Mouse (Mus musculus): Measurements from ENCODE around the gene Cracr2a.

The Cracr2a gene

DNA sequence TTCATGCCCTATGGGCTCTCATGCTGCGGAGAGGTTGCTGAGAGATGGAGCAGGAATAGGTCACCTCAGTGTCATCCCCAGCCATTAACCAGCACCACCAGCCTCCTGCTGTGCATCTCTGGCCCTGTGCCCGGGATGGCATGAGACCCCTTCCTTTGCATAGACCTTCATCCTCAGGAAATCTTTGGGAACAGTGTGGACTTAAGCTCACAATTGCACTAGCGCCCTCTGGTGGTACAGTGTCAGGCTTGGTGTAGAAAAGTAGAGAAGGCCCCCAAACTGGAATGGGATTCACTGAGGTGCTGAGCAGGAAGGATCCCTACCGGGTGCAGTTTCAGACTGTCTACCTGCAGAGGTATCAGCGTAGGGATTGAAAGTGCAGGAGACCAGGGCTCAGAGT is 64.0 kb downstream of the Cracr2a start:
- DNase-seq (ENCODE audit: low spot score in 2 of 2), result peak; percentile 19 to 69

GRCm38 (mm10) chr6:127627453-127627852 is 66.3 kb downstream of the Cracr2a start:
- no peak for DNase-seq (ENCODE audit: low spot score in 2 of 2)

GRCm38 (mm10) chr6:127629249-127629648 is 68.1 kb downstream of the Cracr2a start:
- DNase-seq (ENCODE audit: low spot score in 2 of 2), result no peak

GRCm38 (mm10) chr6:127634858-127635257 is 73.7 kb downstream of the Cracr2a start:
- no peak for DNase-seq (ENCODE audit: low spot score in 2 of 2)

DNA sequence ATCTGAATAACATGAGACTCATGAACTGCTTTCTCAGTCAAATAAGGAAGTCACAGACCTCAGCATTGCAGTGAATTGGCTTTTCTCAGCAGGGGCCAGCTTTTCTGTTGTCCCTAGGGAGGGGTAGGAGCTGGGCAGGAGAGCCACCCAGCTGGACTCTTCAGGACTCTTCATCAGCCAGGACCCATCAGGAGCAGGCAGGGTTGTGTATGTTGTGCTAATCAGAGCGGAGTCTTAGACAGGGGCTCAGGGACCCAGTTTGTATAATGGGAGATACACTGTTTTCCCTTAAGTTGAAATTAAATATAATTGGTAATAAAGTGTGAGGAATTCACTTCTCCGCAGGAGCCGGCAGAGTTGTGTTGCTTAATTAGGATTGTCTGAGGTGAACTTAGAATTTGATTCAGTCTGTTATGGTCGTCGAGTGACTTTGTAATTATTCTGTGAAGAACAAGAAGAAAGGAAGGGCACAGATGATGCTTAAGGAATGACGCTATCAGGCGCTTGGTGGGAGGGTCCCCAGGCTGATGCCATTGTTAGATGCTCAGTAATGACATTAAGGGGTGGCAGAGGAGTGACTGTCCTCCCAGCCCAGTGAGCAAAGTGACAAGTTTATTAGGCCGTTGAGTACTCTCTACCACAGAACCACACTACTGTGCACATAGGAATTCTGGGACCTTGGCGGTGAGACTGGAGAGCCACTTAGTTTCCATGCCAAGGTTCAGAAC is 74.5 kb downstream of the Cracr2a start:
- no peak for DNase-seq (ENCODE audit: low spot score in 2 of 2)

DNA sequence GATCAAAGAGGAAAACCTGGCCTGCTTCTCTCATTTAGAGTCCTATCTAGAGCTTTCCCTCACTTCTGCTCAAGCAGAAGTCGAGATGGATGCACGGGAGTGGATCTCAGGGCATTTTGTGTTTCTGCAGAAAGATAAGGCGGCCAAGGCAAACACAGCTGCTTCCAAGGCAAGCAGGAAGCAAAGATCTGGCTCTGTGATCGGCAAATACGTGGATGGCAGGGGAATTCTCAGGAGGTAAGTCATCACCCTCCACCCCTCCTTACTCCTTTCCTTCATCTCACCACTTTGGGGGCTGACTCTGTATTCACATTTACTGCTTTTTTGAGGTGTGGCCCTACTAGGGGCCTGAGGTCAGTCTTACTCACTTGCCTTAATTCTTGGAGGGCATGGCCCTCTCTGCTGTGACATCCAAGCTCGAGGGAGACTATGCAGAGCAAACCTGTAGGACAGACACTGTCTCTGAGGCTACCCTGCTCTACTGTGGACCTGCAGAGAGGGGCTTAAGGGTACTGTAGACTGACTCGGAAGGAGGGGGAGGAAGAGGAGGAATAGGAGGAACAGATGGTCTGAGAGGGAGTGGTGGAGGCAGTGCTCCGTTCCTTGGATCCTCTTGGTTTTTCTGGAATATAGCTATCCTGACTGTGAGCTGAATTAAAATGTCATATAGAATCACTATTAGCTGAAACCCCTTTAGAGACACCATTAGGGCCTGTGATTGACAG is 80.1 kb downstream of the Cracr2a start:
- no peak for DNase-seq (ENCODE audit: low spot score in 2 of 2)

DNA sequence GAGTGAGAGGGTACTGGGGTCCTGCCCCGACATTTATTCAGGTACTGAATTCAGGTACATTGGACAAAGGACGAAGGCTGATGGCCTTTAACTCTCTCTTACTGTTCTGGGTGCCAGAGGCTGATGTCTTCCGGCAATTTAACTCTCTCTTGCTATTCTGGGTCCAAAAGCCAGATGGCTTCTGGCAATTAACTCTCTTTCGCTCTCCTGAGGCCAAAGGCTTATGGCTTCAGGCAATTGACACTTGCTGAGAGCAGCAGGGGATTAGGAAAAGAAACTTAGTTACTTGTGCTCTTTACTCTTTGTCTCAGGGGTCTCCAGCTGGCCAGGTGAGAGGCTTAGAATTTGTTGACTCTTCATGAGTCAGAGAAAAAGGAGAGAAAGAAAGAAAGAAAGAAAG is 94.8 kb downstream of the Cracr2a start:
- DNase-seq (ENCODE audit: low spot score in 2 of 2), result no peak

GRCm38 (mm10) chr6:127657152-127657551 is 96.0 kb downstream of the Cracr2a start:
- no peak for DNase-seq (ENCODE audit: low spot score in 2 of 2)

- DNase-seq (ENCODE audit: low spot score in 2 of 2), result no peak
Measured at GRCm38 (mm10) chr6:127659472-127659871, 98.3 kb downstream of the Cracr2a start.

GRCm38 (mm10) chr6:127659966-127660365 is 98.8 kb downstream of the Cracr2a start:
- no peak for DNase-seq (ENCODE audit: low spot score in 2 of 2)

DNA sequence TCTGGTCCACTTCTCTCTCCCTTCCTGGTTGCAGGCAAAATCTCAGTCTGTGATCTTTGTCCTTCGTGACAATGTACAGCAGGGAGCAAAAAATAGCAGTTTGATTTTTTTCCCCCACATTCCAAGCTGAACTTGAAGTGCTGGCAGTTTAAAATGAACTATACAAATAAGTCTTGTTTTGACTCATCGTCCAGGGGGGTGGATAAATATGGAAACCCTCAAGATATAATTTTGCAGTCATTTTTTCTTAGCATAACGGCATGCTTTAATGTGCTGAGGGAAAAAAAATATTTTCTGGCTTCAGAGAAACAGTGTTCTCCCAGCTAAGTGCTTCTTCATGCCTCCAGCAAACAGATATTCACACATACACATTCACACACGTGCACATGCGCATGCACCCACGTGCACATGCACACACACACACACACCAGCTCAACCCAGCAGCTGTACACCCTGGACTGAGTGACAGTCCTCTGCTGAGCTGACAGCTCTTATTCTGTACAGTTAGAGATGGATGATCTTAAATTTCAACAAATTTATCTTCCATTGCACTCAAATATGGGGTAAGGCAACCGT is 100.7 kb downstream of the Cracr2a start:
- DNase-seq (ENCODE audit: low spot score in 2 of 2), result no peak

GRCm38 (mm10) chr6:127663263-127663662 is 102.1 kb downstream of the Cracr2a start:
- DNase-seq (ENCODE audit: low spot score in 2 of 2), result no peak

DNA sequence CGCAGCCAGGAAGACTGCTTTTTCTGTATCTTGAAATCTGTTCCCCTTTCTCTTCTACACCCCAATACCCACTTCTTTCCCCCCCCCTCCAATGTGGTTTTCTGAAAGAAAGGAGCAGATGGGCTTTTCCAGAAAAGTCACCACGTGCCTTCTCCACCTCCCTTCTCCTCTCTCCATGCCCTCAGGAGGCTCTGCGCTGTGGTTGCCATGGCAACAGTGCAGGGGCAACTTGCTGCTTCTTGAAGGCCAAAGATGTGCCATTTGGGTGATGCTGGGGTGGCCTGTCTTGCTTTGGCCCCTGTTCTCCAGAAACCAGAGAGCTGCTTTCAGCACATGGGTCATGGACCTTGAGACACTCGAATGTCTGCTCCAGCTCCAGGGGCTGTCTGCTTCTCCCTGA is 108.2 kb downstream of the Cracr2a start:
- DNase-seq (ENCODE audit: low spot score in 2 of 2), result no peak

GRCm38 (mm10) chr6:127670031-127670430 is 108.9 kb downstream of the Cracr2a start:
- no peak for DNase-seq (ENCODE audit: low spot score in 2 of 2)

DNA sequence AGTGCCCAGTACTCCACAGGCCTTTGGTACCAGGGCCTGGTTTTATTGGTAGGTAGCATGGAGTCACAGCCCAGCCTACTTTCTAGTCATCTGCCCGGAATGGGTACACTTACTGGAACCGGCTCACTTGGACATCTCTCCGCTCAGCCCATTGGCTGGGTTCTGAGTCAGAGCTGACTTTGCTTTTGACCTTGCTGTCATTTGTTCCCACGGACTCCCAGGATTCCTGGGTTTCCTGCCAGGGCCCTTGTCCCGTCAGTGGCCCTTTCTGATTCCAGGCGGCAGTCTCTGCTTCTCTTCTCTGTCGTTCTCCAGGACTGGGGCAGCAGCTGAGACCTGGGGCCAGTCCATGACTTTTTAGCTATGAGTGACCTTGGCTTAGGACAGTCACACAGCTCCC is 110.9 kb downstream of the Cracr2a start:
- DNase-seq (ENCODE audit: low spot score in 2 of 2), result no peak

- DNase-seq (ENCODE audit: low spot score in 2 of 2), result no peak
Measured at GRCm38 (mm10) chr6:127676866-127677265, 115.7 kb downstream of the Cracr2a start.

GRCm38 (mm10) chr6:127678320-127678719 is 117.2 kb downstream of the Cracr2a start:
- no peak for DNase-seq (ENCODE audit: low spot score in 2 of 2)

GRCm38 (mm10) chr6:127678998-127679397 is 117.9 kb downstream of the Cracr2a start:
- no peak for DNase-seq (ENCODE audit: low spot score in 2 of 2)

DNA sequence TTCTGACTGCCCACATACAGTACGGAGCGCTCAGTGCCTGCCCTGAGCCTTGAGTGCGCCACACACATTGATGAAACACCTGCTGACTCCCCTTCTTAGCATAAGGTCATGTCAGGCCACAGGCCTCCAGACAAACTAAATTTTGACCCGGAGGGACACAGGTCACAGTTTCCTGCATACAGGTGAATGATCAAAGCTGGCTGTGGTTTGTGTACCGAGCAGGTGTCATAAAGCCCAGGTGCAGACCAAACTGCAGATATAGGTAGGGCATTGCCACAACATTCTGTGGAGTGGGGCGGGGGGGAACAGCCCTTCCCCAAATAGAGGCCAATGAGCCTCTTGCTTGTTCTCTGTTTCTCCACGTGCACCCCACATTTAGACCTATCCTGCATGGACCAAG is 119.6 kb downstream of the Cracr2a start:
- no peak for DNase-seq (ENCODE audit: low spot score in 2 of 2)

- no peak for DNase-seq (ENCODE audit: low spot score in 2 of 2)
Measured at GRCm38 (mm10) chr6:127683561-127683960, 122.4 kb downstream of the Cracr2a start.

DNA sequence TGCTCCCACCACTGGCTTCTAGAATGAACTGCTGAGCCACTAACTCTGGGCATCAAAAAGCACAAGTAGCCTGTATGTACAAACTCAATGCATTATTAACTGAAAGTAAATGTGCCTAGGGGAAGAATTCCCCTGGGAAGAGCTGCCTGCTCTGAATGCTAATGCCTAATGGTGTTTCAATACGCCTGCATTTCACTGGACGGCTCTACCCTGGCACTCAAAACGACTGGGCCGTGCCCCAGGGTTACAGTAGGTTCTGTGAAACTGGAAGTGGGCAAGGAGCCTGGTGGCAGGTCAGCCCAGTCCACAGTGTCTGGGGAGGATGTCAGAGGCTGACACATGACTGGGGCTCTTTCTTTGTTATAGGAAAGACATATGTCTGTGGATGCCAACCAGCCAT is 123.8 kb downstream of the Cracr2a start:
- DNase-seq (ENCODE audit: low spot score in 2 of 2), result no peak

- no peak for DNase-seq (ENCODE audit: low spot score in 2 of 2)
Measured at GRCm38 (mm10) chr6:127687181-127687860, 126.2 kb downstream of the Cracr2a start.

Measured in thymus, postnatal 10 days (tissue).